Mouse (Mus musculus) kidney, embryonic 16.5 days (tissue): ENCODE measurements around the gene Col5a1. TPM values are rescaled to one million over a fixed set of nuclear protein-coding genes. Genes with fewer than 3 reads are reported as not detected.

Experiments
- ATAC-seq: fragments of 200-750 bp; cut with Nextera tagmentation; 2 replicates; pipeline ENCODE4 v1.8.0; 2017; ENCODE audit warnings: moderate TSS enrichment; ENCODE audit not compliant: low FRiP score, low TSS enrichment
- H3K27ac ChIP-seq: fragments of 300-500 bp; sonication (generic); 2 replicates; pipeline ENCODE4 v1.5.1; 2014; ENCODE audit warnings: low read length
- H3K27me3 ChIP-seq: fragments of 300-500 bp; sonication (generic); 2 replicates; pipeline ENCODE4 v1.6.1; 2014; ENCODE audit warnings: low read length, control low read depth, mixed read lengths; ENCODE audit not compliant: insufficient read depth
- H3K36me3 ChIP-seq: fragments of 300-500 bp; sonication (generic); 2 replicates; pipeline ENCODE4 v1.6.1; 2014; ENCODE audit warnings: low read length, control low read depth, mixed read lengths; ENCODE audit not compliant: insufficient read depth
- H3K4me1 ChIP-seq: fragments of 300-500 bp; sonication (generic); 2 replicates; pipeline ENCODE4 v1.6.1; 2014; ENCODE audit warnings: low read length, control low read depth, mixed read lengths; ENCODE audit not compliant: insufficient read depth
- H3K4me2 ChIP-seq: fragments of 300-500 bp; sonication (generic); replicated peaks from 2 replicates; pipeline ENCODE4 v1.6.1; 2014; ENCODE audit warnings: low read depth, low read length
- H3K4me3 ChIP-seq: fragments of 300-500 bp; sonication (generic); 2 replicates; pipeline ENCODE4 v1.5.1; 2014; ENCODE audit warnings: mild to moderate bottlenecking, low read length
- H3K9ac ChIP-seq: fragments of 300-500 bp; sonication (generic); replicated peaks from 2 replicates; pipeline ENCODE4 v1.6.1; 2014; ENCODE audit warnings: low read length
- H3K9me3 ChIP-seq: fragments of 300-500 bp; sonication (generic); 2 replicates; pipeline ENCODE4 v1.6.1; 2016; ENCODE audit warnings: low read length, control low read depth
- WGBS: fragments of 180-500 bp; shearing (Covaris S2); extraction: QIAGEN DNeasy Blood & Tissue Kit; methylation state at CpG from one replicate; pipeline ENCODE4 v1.1.7; 2014; 5-methylcytosine and 5-hydroxymethylcytosine counted together
- polyA plus RNA-seq: library from polyadenylated mRNA; unstranded; fragments of >200 nt; fragmentation: Nextera tagmentation; extraction: Ambion mirVana; gene quantifications from 2 replicates; pipeline ENCODE4 v1.2.1, GENCODE M21; 2015

Col5a1 gene
- polyA plus RNA-seq, 1 experiment from 2014 or later, result 55.8 TPM

- no peak overlapping the region for H3K4me2 ChIP-seq
- no peak overlapping the region for H3K4me3 ChIP-seq
- no peaks in the 10 kb centered on the region for H3K4me1 ChIP-seq
- H3K27me3 ChIP-seq, result no peaks in the 10 kb centered on the region
- peaks cover 9% of the 10 kb centered on the region for H3K36me3 ChIP-seq
- H3K9me3 ChIP-seq, result no peaks in the 10 kb centered on the region
- ATAC-seq, result no peak
- no peak overlapping the region for H3K9ac ChIP-seq
- 74% methylated on average over 3 of the region's 3 CpGs for WGBS
- H3K27ac ChIP-seq, result no peak overlapping the region
Observed at GRCm38 (mm10) chr2:28000660-28001059, 114.4 kb downstream of the Col5a1 start.

GRCm38 (mm10) chr2:28001206-28001605 lies 115.0 kb downstream of the Col5a1 start:
- no peaks in the 10 kb centered on the region for H3K27me3 ChIP-seq
- WGBS, result 90% methylated on average over 11 of the region's 11 CpGs
- ATAC-seq, result no peak

GRCm38 (mm10) chr2:28005187-28005586 lies 119.0 kb downstream of the Col5a1 start:
- Histone ChIP-seq H3K4me3 (no peak overlapping the region), H3K9ac (no peak overlapping the region), H3K27me3 (no peaks in the 10 kb centered on the region), H3K4me2 (no peak overlapping the region), H3K9me3 (no peaks in the 10 kb centered on the region), H3K4me1 (peaks cover 12% of the 10 kb centered on the region; the same call in 1 of the 2 replicates), H3K36me3 (peaks cover 6% of the 10 kb centered on the region; the same call in 1 of the 2 replicates), H3K27ac (no peak overlapping the region)
- 88% methylated on average over 4 of the region's 4 CpGs for WGBS
- no peak for ATAC-seq

More at GRCm38 (mm10) chr2:28001206-28001605, 115.0 kb downstream of the Col5a1 start:
- Histone ChIP-seq H3K4me3 (no peak overlapping the region), H3K4me1 (no peaks in the 10 kb centered on the region), H3K36me3 (peaks cover 9% of the 10 kb centered on the region), H3K27ac (no peak overlapping the region), H3K4me2 (no peak overlapping the region), H3K9me3 (no peaks in the 10 kb centered on the region), H3K9ac (no peak overlapping the region)

- WGBS, result 46% methylated on average over 4 of the region's 4 CpGs
- no peak for ATAC-seq
- H3K36me3 ChIP-seq, result peaks cover 15% of the 10 kb centered on the region; the same call in 1 of the 2 replicates
Observed at GRCm38 (mm10) chr2:28008261-28008660, 122.0 kb downstream of the Col5a1 start.

GRCm38 (mm10) chr2:28012367-28012766 lies 126.1 kb downstream of the Col5a1 start:
- Histone ChIP-seq H3K4me2 (no peak overlapping the region), H3K4me1 (peaks cover 11% of the 10 kb centered on the region; the same call in 1 of the 2 replicates), H3K27me3 (no peaks in the 10 kb centered on the region), H3K4me3 (no peak overlapping the region), H3K9ac (no peak overlapping the region), H3K36me3 (peaks cover 9% of the 10 kb centered on the region; the same call in 1 of the 2 replicates), H3K9me3 (no peaks in the 10 kb centered on the region), H3K27ac (no peak overlapping the region)
- no peak for ATAC-seq
- 60% methylated on average over 3 of the region's 3 CpGs for WGBS

More at GRCm38 (mm10) chr2:28008261-28008660, 122.0 kb downstream of the Col5a1 start:
- H3K4me1 ChIP-seq, result peaks cover 12% of the 10 kb centered on the region; the same call in 1 of the 2 replicates
- no peak overlapping the region for H3K4me3 ChIP-seq
- H3K27me3 ChIP-seq, result no peaks in the 10 kb centered on the region
- no peak overlapping the region for H3K9ac ChIP-seq
- H3K9me3 ChIP-seq, result no peaks in the 10 kb centered on the region
- no peak overlapping the region for H3K27ac ChIP-seq
- H3K4me2 ChIP-seq, result no peak overlapping the region

GRCm38 (mm10) chr2:28014778-28015177 lies 128.6 kb downstream of the Col5a1 start:
- Histone ChIP-seq H3K4me2 (no peak overlapping the region), H3K4me3 (no peak overlapping the region), H3K27me3 (no peaks in the 10 kb centered on the region), H3K9me3 (no peaks in the 10 kb centered on the region), H3K4me1 (no peaks in the 10 kb centered on the region), H3K9ac (no peak overlapping the region), H3K36me3 (peaks cover 9% of the 10 kb centered on the region; the same call in 1 of the 2 replicates), H3K27ac (no peak overlapping the region)
- ATAC-seq, result no peak
- 90% methylated on average over 3 of the region's 3 CpGs for WGBS

GRCm38 (mm10) chr2:28024416-28024815 lies 138.2 kb downstream of the Col5a1 start:
- ATAC-seq, result no peak
- 0 out of 2 replicates have a peak, but pooled peaks cover 11% of the 10 kb centered on the region for H3K36me3 ChIP-seq
- 83% methylated on average over 6 of the region's 6 CpGs for WGBS

GRCm38 (mm10) chr2:28025776-28026175 lies 139.6 kb downstream of the Col5a1 start:
- no peak for ATAC-seq
- Histone ChIP-seq H3K27ac (no peak overlapping the region), H3K27me3 (no peaks in the 10 kb centered on the region), H3K4me3 (no peak overlapping the region), H3K4me1 (no peaks in the 10 kb centered on the region), H3K36me3 (0 out of 2 replicates have a peak, but pooled peaks cover 11% of the 10 kb centered on the region), H3K9me3 (no peaks in the 10 kb centered on the region), H3K9ac (no peak overlapping the region), H3K4me2 (no peak overlapping the region)
- WGBS, result 68% methylated on average over 4 of the region's 4 CpGs

More at GRCm38 (mm10) chr2:28024416-28024815, 138.2 kb downstream of the Col5a1 start:
- H3K4me1 ChIP-seq, result no peaks in the 10 kb centered on the region
- H3K4me2 ChIP-seq, result no peak overlapping the region
- no peak overlapping the region for H3K9ac ChIP-seq
- no peaks in the 10 kb centered on the region for H3K27me3 ChIP-seq
- no peaks in the 10 kb centered on the region for H3K9me3 ChIP-seq
- no peak overlapping the region for H3K27ac ChIP-seq
- no peak overlapping the region for H3K4me3 ChIP-seq

GRCm38 (mm10) chr2:28031860-28032259 lies 145.6 kb downstream of the Col5a1 start:
- ATAC-seq, result no peak
- no peak overlapping the region for H3K27ac ChIP-seq
- no peak overlapping the region for H3K9ac ChIP-seq
- no peaks in the 10 kb centered on the region for H3K4me1 ChIP-seq
- H3K4me2 ChIP-seq, result no peak overlapping the region
- WGBS, result 67% methylated on average over 9 of the region's 9 CpGs
- H3K27me3 ChIP-seq, result no peaks in the 10 kb centered on the region
- no peaks in the 10 kb centered on the region for H3K9me3 ChIP-seq
- 0 out of 2 replicates have a peak, but pooled peaks cover 5% of the 10 kb centered on the region for H3K36me3 ChIP-seq
- H3K4me3 ChIP-seq, result no peak overlapping the region

- ATAC-seq, result no peak
- no peak overlapping the region for H3K4me3 ChIP-seq
- WGBS, result 77% methylated on average over 11 of the region's 11 CpGs
- no peaks in the 10 kb centered on the region for H3K27me3 ChIP-seq
- no peaks in the 10 kb centered on the region for H3K4me1 ChIP-seq
- 0 out of 2 replicates have a peak, but pooled peaks cover 5% of the 10 kb centered on the region for H3K36me3 ChIP-seq
- no peak overlapping the region for H3K9ac ChIP-seq
- H3K4me2 ChIP-seq, result no peak overlapping the region
- no peaks in the 10 kb centered on the region for H3K9me3 ChIP-seq
- no peak overlapping the region for H3K27ac ChIP-seq
Observed at GRCm38 (mm10) chr2:28032469-28032868, 146.2 kb downstream of the Col5a1 start.
